Mouse (Mus musculus) heart, embryonic 14.5 days (tissue): ENCODE measurements around the gene Ranbp3l. TPM values are rescaled to one million over a fixed set of nuclear protein-coding genes. Genes with fewer than 3 reads are reported as not detected.

Source experiments
- ATAC-seq: fragments of 200-750 bp; cut with Nextera tagmentation; 2 replicates; pipeline ENCODE4 v1.8.0; 2017; ENCODE audit warnings: low read depth, moderate TSS enrichment; ENCODE audit not compliant: insufficient number of reproducible peaks, insufficient read depth, low FRiP score
- H3K27ac ChIP-seq, 2 experiments: fragments of 200-500 bp in 1 of 2; fragments of 300-500 bp in 1 of 2; sonication (generic) in 1 of 2; replicated peaks in 1 of 2; 2 replicates each; pipeline ENCODE4 v1.5.1; 2012 to 2014; ENCODE audit warnings: low read depth in 2 of 2, low read length in 2 of 2, control low read depth in 1 of 2, mild to moderate bottlenecking in 1 of 2, mixed read lengths in 1 of 2; ENCODE audit not compliant: control insufficient read depth in 1 of 2, insufficient read depth in 1 of 2
- H3K27me3 ChIP-seq: fragments of 300-500 bp; sonication (generic); 2 replicates; pipeline ENCODE4 v1.6.1; 2014; ENCODE audit warnings: mild to moderate bottlenecking, low read length, control low read depth; ENCODE audit not compliant: control insufficient read depth, insufficient read depth
- H3K36me3 ChIP-seq: fragments of 300-500 bp; sonication (generic); 2 replicates; pipeline ENCODE4 v1.6.1; 2014; ENCODE audit warnings: mild to moderate bottlenecking, control low read depth, low read length, mixed read lengths; ENCODE audit not compliant: control insufficient read depth, insufficient read depth
- H3K4me1 ChIP-seq, 2 experiments: fragments of 200-500 bp in 1 of 2; fragments of 300-500 bp in 1 of 2; sonication (generic) in 1 of 2; 2 replicates each; pipeline ENCODE4 v1.6.1; 2012 to 2014; ENCODE audit warnings: low read length in 2 of 2, control low read depth in 1 of 2, mixed read lengths in 1 of 2; ENCODE audit not compliant: control insufficient read depth in 2 of 2, insufficient read depth in 2 of 2
- H3K4me2 ChIP-seq: fragments of 300-500 bp; sonication (generic); 2 replicates; pipeline ENCODE4 v1.6.1; 2014; ENCODE audit warnings: mild to moderate bottlenecking, low read length
- H3K4me3 ChIP-seq, 2 experiments: fragments of 200-500 bp in 1 of 2; fragments of 300-500 bp in 1 of 2; sonication (generic) in 1 of 2; 2 replicates each; pipeline ENCODE4 v1.5.1; 2012 to 2014; ENCODE audit warnings: low read length in 2 of 2, mild to moderate bottlenecking in 2 of 2, control low read depth in 1 of 2, low read depth in 1 of 2, moderate library complexity in 1 of 2; ENCODE audit not compliant: control insufficient read depth in 1 of 2, insufficient read depth in 1 of 2
- H3K9ac ChIP-seq: fragments of 300-500 bp; sonication (generic); 2 replicates; pipeline ENCODE4 v1.6.1; 2014; ENCODE audit warnings: mild to moderate bottlenecking, low read length
- H3K9me3 ChIP-seq: fragments of 300-500 bp; sonication (generic); 2 replicates; pipeline ENCODE4 v1.6.1; 2016; ENCODE audit warnings: low read length, control low read depth; ENCODE audit not compliant: control insufficient read depth
- whole genome bisulfite sequencing: fragments of 180-500 bp; shearing (Covaris S2); extraction: QIAGEN DNeasy Blood & Tissue Kit; methylation state at CpG from one replicate; pipeline ENCODE4 v1.1.7; 2014; 5-methylcytosine and 5-hydroxymethylcytosine counted together
- polyA plus RNA-seq: library from polyadenylated mRNA; unstranded; fragments of >200 nt; fragmentation: Nextera tagmentation; extraction: Ambion mirVana; gene quantifications from 2 replicates; pipeline ENCODE4 v1.2.1, GENCODE M21; 2014

Gene Ranbp3l
- polyA plus RNA-seq, 1 experiment from 2014 or later, result 0.24 TPM

DNA sequence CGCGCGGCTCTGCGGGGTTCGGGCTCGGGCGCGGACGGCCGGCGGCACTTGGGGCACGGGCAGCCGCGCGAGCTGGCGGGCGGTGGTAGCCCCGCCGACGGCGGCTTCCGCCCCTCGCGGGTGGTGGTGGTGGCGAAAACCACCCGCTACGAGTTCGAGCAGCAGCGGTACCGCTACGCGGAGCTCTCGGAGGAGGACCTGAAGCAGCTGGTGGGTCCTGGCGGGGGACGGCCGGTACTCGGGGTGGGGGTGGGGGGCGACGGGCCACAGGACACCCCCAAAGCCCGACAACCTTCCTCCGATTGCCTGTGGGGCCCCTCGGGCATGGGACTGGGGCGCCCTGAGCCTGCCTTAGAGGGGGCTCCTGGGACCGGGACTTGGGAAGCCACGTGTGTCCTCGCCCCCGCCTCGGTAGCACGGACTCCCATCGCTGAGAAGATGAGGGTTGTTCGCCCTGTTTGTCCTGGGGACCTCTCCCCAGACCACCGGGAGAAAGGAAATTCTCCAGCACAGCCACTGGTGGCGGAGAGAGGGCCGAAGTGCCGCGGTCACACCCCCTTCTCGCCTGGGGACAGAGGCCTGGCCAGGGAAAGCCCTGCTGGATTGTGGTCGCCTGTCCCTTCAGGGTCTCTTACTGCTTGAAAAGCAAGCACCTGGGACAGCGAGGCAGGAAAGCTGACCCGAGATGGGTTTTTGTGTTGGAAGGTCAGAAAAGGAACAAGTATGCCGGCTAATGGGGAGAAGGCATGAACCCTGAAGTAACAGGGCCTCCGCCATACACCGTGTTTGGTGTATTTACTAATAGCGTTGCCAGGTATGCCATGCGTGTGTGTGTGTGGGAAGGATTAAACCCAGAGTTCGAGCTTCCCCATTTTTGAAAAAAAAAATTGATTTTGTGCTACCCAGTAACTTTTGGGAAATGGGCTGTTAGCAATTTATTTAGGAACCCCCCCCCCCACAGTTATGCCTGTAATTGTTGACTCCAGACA lies 104.1 kb downstream of the Ranbp3l start:
- ATAC-seq, result peak; percentile 4; the same call in 1 of the 2 replicates
- H3K9ac ChIP-seq, result peak overlapping the region; percentile 96
- H3K27ac ChIP-seq, result peak overlapping the region; percentile 75 to 94
- H3K36me3 ChIP-seq, result no peaks in the 10 kb centered on the region
- H3K9me3 ChIP-seq, result no peaks in the 10 kb centered on the region
- H3K27me3 ChIP-seq, result no peaks in the 10 kb centered on the region
- H3K4me2 ChIP-seq, result peak overlapping the region; percentile 71
- WGBS, result under 1% methylated on average over 65 of the region's 66 CpGs
- peak overlapping the region; percentile 80 to 91 for H3K4me3 ChIP-seq
- peaks cover 22 to 43% of the 10 kb centered on the region in 2 experiments for H3K4me1 ChIP-seq

DNA sequence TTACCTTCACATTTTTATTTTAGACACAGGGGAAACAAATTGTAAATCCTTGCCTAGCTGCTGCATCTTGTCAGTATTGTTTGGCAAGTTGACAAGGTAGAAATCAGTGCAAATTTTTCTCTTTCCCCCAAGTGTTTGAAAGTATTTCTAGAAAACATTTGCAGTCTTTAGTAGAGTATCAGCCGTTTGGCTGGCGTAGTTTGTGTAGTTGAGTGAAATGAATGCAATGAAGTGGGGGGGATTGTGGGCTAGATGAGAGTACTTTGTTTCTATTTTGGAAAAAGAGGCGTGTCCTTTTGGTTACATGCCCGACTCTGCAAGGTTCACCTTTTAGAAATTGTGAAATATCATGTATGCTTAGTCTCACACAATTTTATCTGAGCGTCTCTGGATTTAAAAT lies 104.9 kb downstream of the Ranbp3l start:
- no peaks in the 10 kb centered on the region for H3K36me3 ChIP-seq
- WGBS, result 10% methylated on average over 5 of the region's 5 CpGs
- peaks cover 26 to 48% of the 10 kb centered on the region in 2 experiments for H3K4me1 ChIP-seq

DNA sequence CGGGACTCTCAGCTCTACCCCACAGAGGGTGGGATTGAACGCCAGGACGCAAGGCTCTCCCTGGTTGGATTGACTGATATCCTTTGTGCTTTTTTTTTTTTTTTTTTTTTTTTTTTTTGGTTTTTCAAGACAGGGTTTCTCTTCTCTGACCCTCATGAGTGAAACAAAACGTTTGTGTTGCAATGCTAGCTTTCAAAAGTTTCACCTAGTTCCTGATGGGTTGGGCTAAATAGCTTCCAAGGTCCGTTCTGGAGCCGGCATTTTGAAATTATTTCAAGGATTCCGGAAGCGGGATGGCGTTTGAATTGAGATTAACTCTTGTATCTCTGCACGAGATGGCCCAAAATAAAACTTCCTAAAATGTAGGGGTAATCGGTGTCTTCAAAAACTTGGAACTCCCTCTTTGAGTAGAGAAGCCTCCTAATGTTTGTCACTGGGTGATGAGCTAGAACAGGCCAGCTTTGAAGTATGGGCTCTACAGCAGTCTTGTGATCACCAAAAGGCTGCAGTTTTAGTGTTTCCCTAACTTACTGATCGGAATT lies 105.4 kb downstream of the Ranbp3l start:
- ATAC-seq, result no peak
- Histone ChIP-seq H3K9me3 (no peaks in the 10 kb centered on the region), H3K4me2 (peak overlapping the region; percentile 71), H3K36me3 (no peaks in the 10 kb centered on the region), H3K4me1 (peaks cover 28 to 52% of the 10 kb centered on the region in 2 experiments), H3K27ac (peak overlapping the region; percentile 79 to 94), H3K9ac (peak overlapping the region; percentile 96), H3K27me3 (no peaks in the 10 kb centered on the region), H3K4me3 (peak overlapping the region; percentile 80 to 91)
- 14% methylated on average over 12 of the region's 12 CpGs for WGBS

More for the DNA sequence above, 104.9 kb downstream of the Ranbp3l start:
- no peaks in the 10 kb centered on the region for H3K27me3 ChIP-seq
- no peaks in the 10 kb centered on the region for H3K9me3 ChIP-seq
- ATAC-seq, result no peak
- peak overlapping the region; percentile 80 to 91 for H3K4me3 ChIP-seq
- H3K9ac ChIP-seq, result peak overlapping the region; percentile 96
- peak overlapping the region; percentile 71 for H3K4me2 ChIP-seq
- H3K27ac ChIP-seq, result peak overlapping the region; percentile 79 to 94

DNA sequence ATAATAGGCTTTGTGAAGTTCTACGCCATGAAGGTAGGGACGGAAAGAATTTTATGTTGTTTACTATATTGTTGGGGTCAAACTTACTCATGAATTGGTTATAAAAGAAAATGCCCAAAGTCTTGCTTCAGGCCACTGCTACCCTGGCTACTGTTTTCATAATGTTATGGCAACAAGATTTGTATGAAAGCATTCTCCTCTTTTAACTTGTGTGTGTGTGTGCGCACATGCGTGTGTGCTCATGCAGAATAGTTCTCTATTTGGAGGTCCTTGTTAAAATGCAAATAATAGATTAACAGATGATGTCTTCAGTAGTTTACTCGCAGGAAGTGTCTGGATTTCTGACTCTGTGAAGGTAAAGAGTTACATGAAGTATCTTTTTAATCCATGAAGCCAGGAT lies 105.9 kb downstream of the Ranbp3l start:
- WGBS, result 61% methylated on average over 5 of the region's 5 CpGs
- Histone ChIP-seq H3K4me3 (peak overlapping the region; percentile 80 to 91; a peak in 3 of 4 replicates), H3K4me2 (peak overlapping the region; percentile 71), H3K9me3 (no peaks in the 10 kb centered on the region), H3K27ac (peak overlapping the region; percentile 79 to 94), H3K9ac (peak overlapping the region; percentile 96), H3K27me3 (no peaks in the 10 kb centered on the region), H3K4me1 (peaks cover 31 to 58% of the 10 kb centered on the region in 2 experiments), H3K36me3 (no peaks in the 10 kb centered on the region)
- ATAC-seq, result no peak

DNA sequence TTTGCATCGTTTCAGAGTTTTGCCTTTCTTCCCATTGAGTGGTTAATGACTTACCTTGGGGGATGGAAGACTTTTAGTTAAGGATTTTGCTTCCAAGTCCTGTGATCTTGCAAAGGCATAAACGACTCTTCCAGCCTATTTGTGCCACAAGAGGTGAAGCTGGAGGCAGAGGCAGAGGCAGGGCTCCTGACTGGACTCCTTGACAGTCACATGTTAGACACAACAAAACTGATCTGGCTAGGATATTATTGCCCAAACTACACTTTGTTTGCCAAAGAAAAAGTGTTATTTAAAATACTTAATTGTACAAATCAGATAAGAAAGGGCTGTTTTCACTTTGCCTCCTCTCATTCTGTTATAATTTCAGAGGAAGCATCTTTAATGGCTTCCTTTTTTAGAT lies 106.4 kb downstream of the Ranbp3l start:
- no peaks in the 10 kb centered on the region for H3K9me3 ChIP-seq
- H3K27me3 ChIP-seq, result no peaks in the 10 kb centered on the region
- peak overlapping the region; percentile 60 to 94; a peak in 3 of 4 replicates for H3K27ac ChIP-seq
- peak overlapping the region in 1 of 2 experiments; percentile 91; a peak in 1 of 4 replicates for H3K4me3 ChIP-seq
- peak overlapping the region; percentile 71 for H3K4me2 ChIP-seq
- H3K4me1 ChIP-seq, result peaks cover 33 to 62% of the 10 kb centered on the region in 2 experiments
- 20% methylated on average over 2 of the region's 2 CpGs for WGBS
- no peak for ATAC-seq
- H3K9ac ChIP-seq, result no peak overlapping the region; the same call in 1 of the 2 replicates
- no peaks in the 10 kb centered on the region for H3K36me3 ChIP-seq

DNA sequence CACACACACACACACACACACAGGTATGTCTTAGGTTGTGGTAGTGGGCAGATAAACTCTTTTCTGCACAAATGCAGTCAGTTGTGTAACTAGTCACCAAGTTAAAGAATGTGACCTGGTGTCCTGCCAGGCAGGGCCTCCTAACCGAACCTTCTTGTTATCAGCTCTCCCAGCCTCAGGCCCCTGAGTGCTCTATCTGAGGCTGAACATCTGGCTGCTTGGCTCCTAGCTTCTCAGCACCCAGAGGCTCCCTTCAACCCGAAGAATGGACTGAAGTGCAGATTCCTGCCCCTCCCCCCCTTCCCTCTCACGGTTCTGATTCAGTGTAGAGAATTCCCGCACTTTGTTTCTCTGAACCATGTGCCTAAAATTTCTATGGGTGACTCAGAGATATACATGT lies 106.9 kb downstream of the Ranbp3l start:
- no peaks in the 10 kb centered on the region for H3K27me3 ChIP-seq
- no peaks in the 10 kb centered on the region for H3K36me3 ChIP-seq
- peak overlapping the region; percentile 71 for H3K4me2 ChIP-seq
- peak overlapping the region; percentile 60 for H3K9ac ChIP-seq
- no peaks in the 10 kb centered on the region for H3K9me3 ChIP-seq
- peaks cover 37 to 68% of the 10 kb centered on the region in 2 experiments for H3K4me1 ChIP-seq
- H3K4me3 ChIP-seq, result peak overlapping the region in 1 of 2 experiments; percentile 12; a peak in 1 of 4 replicates
- no peak for ATAC-seq
- 4% methylated on average over 4 of the region's 4 CpGs for WGBS
- H3K27ac ChIP-seq, result peak overlapping the region; percentile 80 to 81

DNA sequence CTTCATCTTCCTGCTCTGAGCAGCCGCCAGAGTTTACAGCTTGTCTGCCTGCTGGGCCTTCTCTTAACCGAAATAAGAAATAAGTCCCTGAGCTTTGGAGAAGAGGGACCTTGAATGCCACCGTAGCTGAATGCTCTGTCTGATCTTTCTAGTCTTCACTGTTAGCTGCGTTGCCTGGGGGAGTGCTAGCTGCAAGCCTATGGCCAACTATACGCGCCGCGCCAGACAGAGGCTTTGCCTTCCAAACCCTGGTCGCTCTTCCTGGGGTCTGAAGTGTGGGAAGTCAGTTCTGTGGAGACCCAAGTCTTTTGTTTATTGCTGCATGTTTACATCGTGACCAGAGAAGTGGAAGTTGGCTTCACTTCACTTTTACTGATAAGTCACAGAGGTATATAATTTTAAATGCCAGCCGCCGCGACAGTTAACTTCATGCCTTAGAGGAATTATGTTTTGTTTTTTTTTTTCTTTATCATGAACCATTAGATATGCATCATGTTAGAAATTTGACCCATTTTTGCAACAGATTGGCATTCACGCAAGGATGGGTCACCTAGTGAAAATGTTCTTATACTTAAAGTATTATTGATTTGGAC lies 108.0 kb downstream of the Ranbp3l start:
- no peak for ATAC-seq
- peak overlapping the region; percentile 7 to 13; a peak in 1 of 4 replicates for H3K4me3 ChIP-seq
- peak overlapping the region; percentile 80 to 81 for H3K27ac ChIP-seq
- no peaks in the 10 kb centered on the region for H3K36me3 ChIP-seq
- H3K27me3 ChIP-seq, result no peaks in the 10 kb centered on the region
- H3K4me2 ChIP-seq, result peak overlapping the region; percentile 71
- 36% methylated on average over 14 of the region's 14 CpGs for WGBS
- H3K9me3 ChIP-seq, result no peaks in the 10 kb centered on the region
- peak overlapping the region; percentile 60 for H3K9ac ChIP-seq
- H3K4me1 ChIP-seq, result peaks cover 36 to 68% of the 10 kb centered on the region in 2 experiments
